Mouse (Mus musculus): ENCODE results near the gene Tspan14.

The Tspan14 gene

DNA sequence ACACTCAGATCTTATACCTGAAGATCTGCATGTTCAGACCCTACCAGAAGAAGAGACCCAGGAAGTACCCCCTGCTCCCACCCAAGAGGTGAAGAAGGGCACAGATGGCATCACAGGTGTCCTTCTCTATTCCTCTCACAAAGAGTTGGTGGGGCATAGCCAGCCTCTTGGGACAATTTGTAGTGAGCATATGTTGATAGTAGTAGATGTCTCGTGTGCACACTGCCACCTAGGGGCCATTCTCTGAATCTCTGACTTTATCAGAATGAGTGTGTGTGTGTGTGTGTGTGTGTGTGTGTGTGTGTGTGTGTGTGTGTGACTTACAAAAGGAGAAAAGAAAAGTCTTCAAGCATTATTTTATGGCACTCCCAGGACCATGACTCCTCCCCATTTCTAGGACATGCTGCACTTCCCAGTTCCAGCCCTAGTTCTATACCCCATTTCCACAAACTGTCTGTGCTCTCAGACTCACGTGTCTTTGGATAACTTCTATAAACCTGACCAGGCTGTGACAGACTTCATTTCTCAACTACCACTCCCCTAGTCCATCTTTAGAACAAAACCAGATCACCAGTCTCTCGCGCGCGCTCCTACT lies 8.6 kb upstream of the Tspan14 start:
- DNase-seq (ENCODE audit: low read depth, low spot score): peak; percentile 65

DNA sequence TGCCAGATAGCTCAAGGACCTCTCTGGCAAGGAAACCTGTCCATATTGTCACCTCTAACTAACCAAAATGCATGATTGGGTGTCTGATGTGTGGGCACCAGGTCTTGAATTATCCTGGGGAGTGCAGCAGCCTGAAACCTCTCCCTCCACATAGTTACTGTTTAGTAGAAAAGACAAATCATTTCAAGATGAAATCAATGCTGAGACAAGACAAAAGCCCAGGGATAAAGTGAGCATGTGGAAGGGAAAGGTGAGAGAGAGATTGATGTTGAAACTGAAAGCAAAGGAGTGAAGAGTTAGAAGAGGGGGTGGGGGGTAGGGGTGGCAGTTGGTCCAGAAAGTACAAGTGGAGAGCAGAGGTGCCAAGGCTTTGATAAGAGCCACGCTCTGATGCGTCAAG lies 1.4 kb upstream of the Tspan14 start:
- no peak for DNase-seq (ENCODE audit: low read depth, low spot score)

DNA sequence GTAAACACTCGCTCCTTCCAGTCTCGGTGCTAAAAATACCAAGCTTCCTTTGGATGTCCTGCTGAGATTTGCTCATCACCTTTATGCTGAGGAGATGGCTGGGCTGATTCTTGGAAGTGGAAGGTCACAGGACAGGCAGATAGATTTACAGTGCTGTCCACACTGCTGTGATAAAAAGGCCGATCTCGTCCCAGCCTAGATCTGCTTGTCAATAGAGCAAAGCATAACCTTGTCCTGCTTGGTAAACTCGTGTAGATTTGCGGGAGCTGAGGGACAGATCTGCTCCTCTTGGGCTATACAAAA lies 942 bp upstream of the Tspan14 start:
- DNase-seq (ENCODE audit: low read depth, low spot score): no peak

DNA sequence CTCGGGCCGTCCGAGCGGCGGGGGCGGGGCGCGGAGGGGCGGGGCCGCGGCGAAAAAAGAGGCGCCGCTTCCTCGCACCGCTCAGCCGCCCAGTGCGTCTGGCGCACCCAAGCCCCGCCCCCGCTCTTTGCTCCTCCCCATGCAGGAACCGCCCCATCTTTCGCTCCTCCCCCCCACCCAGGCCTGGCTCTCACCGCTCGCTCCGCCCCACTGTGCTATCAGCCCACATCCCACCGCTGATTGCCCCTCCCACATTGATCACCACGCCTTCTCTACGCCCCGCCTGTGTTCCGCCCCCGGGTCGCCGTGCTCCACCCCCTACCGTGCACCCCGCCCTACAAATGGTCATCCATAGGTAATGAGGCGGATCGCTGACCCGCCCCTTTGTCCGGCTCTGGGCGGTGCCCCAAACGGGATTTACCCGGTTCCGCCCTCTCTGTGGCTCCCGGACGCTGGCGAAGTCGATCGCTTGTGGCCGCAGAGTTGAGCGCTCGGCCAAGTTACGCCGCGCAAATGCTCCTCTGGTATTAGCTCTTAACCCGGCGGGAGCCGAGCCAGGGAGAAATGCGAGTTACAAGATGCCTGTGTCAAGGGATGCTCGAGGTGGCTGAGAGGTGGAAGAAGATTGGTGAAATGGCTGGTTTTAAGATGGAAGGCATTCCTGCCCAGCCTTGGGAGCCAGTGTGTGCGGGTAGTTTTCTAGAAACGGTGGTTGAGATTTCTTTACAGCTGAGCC lies 423 bp upstream of the Tspan14 start:
- DNase-seq (ENCODE audit: low read depth, low spot score): peak; percentile 93

DNA sequence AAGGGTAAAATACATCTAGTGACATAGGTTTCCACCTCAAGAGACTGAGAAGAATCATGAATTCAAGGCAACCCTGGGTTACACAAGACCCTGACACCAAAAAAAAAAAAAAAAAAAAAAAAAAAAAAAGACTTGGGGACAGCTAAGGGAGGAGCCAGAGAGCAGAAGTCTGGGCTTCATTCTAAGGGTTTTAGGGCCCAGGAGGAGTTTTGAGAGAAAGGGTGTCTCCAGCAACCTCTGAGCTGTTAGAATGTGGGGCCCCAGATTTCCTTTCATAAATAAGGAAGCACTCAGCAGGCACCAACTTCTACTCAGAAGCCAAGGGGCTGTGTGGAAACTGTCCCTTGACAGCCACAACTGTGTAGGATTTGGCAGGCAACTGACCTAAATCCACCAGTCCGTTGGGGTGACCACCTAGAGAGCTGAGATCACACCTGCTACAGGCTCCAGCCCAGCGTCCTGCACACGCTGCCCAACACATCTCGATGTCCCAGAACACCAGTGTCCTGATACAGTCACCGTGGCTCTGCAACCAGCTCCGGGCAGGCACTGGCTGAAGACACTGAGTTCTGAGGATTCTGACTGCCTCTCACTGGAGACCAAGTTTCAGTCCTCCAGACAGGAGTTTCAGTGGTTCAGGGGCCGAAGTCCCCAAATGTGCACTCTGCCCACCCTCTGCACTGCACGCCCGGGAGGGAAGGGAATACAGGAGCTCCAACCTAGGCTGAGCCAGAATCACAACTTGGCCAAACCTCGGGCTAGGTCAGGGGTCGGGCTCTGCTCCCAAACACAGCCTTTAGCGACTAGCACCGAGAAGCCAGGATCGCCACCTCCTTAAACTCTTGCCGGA lies 875 bp downstream of the Tspan14 start:
- no peak for DNase-seq (ENCODE audit: low read depth, low spot score)

DNA sequence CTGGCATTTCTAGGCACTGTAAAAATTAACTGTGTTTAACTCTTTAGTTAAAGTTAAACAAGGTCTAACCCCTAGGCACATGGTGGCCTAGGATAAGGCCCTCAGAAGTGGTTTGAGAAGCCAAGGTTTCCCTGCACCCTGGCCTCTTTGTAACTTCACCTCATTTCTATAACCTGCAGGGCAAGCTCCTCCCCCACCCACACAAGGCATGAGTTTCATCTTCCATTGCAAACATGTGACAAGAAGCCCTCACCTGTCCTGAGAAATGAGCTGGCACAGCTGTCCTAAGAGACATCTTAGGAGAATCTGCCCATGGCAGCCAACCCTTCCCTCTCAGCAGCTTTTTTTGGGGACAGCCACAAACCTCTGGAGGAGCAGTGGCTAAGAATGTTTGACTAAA lies 1.7 kb downstream of the Tspan14 start:
- no peak for DNase-seq (ENCODE audit: low read depth, low spot score)

DNA sequence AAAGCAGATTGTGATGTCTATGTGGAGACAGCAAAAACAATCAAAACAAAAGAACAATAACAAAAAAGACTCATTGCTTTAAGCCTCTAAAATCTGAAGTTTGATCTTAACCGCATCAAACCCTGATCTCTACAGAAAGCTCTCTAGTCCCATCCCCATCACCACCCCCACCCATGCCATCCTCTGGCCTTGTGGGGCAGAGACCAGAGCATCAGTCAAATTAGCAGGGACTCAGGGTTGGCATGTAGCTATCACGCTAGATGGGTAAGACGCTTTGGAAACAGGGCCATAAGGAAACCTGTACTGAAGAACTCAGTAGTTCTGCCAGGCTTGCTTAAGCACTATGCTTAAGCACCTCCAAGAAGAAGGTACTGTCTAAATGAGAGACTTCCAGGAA lies 2.4 kb downstream of the Tspan14 start:
- DNase-seq (ENCODE audit: low read depth, low spot score): no peak

DNA sequence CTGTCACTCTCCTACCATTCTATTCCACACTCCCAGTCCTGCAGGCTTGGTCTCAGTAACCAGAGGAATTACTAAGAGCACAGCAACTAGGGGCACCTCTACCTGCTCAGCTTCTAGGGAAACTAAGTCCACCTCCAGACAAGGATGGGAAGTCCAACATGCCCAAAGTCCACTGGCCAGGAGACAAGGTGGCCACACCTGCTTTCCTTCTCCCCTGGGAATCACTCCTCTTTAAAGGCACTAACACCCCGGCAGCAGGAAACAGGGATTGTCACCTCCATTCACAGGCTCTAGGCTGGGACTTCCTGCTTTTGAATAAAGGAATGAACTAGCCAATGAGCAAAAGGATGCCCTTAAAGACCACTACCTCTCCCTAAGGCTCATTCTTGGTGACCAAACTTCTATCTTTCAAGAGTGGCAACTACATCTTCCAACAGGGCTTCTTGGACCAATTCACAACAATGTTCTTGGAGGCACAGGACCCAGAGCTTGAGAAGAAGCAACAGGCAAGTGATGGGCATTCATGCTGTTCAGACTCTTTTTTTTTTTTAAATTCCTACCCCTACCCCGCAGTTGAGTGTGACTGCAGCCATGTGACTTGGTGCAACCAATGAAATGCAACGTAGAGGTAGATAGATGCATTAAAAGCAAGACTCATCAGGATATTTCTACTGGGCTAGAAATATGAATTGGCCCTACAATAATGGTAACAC lies 3.0 kb downstream of the Tspan14 start:
- DNase-seq (ENCODE audit: low read depth, low spot score): no peak

DNA sequence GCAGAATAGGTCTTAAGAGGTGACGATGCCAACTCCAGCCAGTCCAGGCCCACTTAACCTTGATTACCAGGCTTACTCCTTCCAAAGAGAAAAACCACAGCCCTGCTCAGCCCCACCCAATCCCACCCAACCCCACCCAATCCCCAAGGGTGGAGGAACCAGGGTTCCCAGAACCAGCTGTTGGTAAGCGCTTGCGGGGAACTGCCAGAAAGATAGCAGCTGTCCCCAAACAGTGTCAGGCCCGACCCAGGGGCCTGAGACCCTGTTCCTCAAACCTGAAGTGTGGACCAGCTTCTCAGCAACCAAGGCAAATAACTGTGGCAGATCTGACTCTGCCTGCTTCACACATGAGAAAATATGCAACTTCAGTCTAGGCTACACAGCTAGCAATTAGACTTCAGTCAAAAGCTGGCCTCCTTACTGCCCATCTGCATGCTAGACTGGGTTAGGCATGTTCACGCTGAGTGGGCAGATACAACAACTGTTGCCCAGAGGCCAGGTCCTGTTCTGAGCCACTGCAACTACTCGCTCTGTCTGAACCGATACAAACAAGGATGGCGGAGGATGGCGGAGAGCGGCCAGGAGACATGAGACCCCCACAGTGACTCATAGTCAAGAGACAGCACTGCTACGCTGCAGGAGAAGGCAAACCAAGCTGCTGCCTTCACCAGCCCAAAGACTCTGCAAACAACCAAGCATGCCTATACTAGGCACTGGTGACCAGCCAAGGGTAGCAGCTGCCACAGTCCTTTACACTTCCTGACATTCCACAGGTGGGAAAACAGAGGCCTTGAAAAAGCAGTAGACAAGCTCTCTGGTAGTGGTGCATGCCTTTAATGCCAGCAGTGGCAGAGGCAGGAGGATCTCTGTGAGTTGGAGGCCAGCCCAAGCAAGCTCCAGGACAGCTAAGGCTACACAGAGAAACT lies 4.0 kb downstream of the Tspan14 start:
- DNase-seq (ENCODE audit: low read depth, low spot score): no peak

DNA sequence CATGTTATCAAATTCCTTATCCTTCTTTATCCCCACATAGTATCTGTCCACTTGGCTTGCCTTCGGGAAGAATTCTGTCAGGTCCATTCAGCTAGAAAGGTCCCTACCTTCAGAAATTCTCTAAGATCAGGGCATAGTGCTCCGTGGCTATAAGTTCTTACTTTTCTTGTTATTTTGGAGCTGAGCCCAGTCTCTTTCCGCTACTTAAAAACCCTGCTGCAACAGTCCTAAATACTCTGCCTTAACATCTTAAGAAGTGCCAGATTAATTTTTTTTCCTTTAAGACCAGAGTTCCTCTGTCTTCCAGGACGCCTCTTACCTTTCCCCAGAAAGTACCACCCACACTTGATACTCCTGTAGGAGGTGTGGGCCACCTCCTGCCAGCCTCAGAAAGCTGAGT lies 6.4 kb downstream of the Tspan14 start:
- no peak for DNase-seq (ENCODE audit: low read depth, low spot score)

DNA sequence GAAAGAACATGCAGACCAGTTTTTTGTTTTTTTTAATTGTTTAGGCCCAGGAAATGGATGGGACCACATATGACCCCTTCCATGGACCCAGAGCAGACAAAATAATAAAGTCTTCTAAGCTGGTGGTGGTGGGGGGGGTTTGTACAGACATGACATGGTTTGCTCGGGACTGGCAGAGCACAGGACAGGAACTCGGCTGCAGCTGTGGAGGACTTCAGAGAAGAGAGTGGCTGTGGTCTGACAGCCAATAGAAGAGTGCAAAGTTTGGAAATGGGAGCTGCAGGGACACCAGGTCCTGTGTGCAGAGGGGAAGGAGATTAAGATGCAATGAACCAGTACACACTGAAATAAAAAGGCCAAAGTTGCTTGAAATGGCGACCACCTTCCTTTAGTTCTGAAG lies 7.0 kb downstream of the Tspan14 start:
- no peak for DNase-seq (ENCODE audit: low read depth, low spot score)

DNA sequence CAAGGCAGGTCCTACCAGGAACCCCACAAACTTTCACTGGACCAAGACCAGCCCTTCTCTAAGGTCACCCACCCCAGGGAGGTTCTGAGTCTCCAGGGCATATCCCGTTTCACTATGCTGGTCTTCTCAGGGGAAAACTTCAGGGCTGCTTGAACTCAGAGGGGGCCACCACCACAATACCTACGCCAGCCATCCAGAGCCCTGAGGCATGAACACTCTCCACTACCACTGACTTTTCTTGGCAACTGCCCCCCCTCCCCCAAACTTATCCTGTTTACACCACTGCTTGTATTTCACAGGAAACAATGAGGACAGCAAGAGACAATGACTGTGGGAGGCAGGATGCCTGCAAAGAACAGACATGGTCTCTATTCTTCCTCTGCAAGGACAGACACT lies 7.6 kb downstream of the Tspan14 start:
- no peak for DNase-seq (ENCODE audit: low read depth, low spot score)

DNA sequence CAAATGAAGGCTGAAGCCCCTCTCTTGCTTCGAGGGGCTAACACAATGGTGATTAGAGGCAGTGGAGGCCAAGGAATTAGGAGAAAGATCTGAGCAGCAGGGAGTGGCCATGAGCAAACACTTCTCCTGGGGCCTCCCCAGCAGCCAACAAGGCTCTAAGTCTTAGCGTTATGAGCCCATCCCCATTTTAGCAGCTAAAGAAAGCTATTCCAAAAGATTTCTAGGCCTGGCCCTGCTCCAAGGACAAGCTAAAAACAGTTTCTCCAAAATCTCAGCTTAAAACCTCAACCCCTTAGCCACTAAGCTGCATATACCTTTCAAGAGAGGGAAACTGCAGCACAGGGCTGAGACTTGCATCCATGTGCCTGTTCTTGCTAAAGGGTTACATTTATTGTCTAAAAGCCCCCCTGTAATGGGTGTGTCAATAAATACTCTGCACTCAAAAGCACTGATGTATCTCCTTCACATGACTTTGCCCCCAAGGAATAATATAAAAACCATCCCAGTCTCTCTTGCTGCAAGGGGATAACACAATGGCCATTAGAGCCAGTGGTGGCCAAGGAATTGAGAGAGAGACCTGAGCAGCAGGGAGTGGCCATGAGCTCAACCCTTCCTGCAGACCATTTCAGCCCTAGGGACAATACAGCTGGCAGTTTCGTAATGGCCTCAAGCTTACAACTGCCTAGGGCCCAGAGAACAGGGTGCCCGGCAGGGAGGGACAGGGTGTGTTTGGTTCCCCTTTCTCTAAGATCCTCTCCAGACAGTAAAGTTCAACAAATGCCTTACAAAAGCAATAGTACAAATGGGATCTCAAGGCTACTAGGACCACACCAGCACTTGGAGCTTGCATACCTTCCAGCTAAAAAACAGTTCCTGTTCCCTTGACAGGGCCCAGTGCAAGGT lies 8.3 kb downstream of the Tspan14 start:
- DNase-seq (ENCODE audit: low read depth, low spot score): no peak

DNA sequence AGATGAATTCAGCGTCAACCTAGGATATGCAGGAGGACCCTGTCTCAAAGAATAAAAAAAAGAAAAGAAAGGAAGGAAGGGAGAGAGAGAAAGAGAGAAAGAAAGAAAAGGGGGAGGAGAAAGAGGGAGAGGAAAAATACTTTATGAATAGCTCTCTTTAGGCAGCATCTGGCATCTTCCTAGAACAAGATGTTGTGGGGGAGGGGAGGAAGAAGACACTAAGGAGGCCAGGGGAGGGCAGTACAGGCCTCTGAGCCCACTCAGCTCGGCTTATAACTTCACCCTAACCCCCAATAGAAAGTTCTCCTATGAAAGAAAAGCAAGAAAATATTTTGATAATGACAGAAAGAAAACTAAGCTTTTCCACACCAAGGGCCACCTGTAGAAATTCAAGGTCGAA lies 9.0 kb downstream of the Tspan14 start:
- no peak for DNase-seq (ENCODE audit: low read depth, low spot score)

DNA sequence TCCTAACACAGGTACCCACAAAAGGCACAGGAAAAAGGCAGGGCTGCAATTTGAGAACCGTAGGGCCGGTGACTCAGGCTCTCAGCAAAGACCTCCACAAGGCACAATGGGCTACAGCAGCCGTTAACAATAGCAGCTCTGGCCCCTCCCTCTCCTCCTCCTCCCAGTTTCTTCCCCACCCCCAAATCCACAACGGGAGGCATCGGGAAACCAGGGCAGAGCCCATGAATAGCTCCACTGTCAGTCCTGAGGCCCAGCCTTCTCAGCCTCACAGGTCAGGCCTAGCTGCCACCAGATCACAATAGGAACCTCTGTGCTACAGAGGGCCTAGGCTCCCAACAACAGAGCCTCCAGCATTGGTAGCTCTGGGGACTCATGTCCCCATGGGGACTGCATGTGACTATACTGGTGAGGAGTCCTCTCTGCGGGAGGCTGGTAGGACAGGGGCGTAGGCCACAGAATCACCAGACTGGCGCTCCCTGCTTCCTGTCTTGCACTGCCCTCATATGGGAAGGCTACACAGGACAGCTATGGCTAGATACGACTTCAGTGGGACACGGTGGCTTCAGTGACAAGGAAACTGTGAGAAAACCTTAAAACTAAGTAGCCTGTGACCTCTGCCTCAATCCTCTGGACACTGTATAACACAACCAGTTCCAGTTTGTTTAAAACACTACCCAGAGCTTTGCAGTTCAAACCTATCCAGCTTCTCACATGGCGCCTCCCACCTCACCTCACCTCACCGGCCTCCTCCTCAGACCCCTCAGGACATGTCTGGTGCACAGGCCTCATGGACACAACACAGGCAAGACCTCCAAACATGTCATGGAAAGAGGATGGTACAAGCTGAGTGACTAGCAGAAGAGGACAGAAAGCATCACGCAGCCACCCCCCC lies 10.1 kb downstream of the Tspan14 start:
- DNase-seq (ENCODE audit: low read depth, low spot score): peak; percentile 38

DNA sequence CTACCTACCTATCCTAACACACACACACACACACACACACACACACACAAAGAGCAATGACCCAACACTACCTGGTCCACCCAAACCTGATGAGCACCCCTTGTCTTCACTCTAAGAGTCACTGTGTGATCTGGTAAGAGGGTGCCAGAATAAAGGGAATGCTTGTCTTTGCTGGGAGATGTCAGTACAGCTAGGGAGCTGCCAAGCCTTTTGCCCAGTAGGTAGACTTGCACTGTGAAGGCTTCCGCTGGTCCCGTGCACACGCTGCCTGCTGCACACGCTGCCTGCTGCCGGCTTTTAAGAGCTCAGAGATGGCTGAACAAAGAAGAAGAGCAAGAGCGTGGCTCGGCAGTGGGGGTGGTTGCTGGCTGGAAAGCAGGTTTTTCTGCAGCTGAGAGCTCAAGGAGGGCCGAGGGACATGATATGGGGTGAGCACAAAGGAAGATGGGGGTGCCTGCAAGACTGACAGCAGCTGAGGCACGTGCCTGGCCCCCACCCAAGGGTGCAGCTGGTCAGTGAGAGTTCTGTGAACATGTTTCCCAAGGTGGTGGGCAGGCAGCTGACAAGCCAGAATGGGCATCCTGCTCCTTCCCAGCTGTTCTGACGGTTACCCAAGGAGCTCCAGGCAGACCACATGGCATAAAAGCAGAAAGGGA lies 10.9 kb downstream of the Tspan14 start:
- peak; percentile 43 for DNase-seq (ENCODE audit: low read depth, low spot score)

DNA sequence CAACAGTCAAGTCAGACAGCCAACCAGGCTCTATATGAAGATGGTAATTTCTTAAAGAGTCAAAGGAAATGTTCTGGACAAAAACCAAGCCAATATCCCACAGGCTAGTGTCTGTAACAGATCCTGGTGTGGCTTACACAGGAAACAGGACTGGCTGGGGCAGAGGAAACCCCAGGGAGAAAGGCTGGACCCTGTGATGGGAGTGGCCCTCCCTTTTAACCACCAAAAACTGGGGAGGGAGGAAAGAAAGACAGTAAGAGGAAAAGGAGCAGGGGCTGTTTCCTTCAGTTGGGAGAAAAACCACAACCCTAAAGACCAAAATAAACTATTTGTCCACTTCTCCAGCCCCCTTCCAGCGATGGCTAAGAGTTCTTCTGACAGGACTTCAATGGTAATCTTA lies 11.5 kb downstream of the Tspan14 start:
- DNase-seq (ENCODE audit: low read depth, low spot score): no peak

DNA sequence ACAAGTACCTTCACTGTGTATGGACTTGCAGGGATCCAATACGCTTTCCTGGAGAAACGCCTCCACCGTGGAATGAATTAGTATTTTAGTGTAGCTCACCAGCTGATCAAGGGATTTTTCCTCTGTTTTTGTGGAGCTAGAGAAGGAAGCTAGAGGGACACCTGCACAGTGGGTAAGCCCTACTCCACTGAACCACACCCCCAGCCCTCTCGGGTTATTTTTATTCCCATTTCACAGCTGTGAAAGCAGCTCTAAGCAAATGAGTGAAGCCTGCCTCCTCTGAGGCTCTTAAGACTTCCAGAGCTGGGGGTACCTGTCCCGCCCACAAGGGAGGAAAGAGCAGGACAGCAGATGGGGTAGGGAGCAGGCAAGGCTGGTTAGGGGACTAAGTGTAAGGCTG lies 13.2 kb downstream of the Tspan14 start:
- no peak for DNase-seq (ENCODE audit: low read depth, low spot score)

DNA sequence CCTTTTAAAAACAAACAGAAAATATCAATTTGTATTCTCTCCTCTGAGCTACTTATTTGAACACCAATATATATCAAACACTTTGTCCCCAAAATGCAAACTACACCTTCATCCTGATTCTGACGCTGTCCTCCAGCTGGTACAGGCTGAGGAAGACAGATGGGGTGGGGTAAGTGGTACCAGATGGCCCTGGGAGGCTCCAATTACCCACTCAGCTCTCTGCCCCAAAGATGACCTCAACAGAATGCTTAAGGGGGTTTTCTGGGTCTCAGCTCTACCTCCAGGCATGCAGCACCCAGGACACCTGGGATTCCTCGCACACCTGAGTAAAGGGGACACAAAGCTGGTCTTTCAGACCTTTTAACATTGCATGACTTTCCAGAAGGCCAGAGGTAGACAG lies 13.9 kb downstream of the Tspan14 start:
- no peak for DNase-seq (ENCODE audit: low read depth, low spot score)

Data from retina, postnatal 7 days (tissue).